Mouse (Mus musculus): ENCODE measurements around the gene Slc22a3. TPM values are rescaled to one million over a fixed set of nuclear protein-coding genes. Genes with fewer than 3 reads are reported as not detected.

Gene Slc22a3
- polyA plus RNA-seq, 1 experiment from 2014 or later = 0.65 TPM

Other genes starting within 250 kb of the Slc22a3 start
- gene Map3k4, start 188.9 kb downstream of the Slc22a3 start, polyA plus RNA-seq (2015; fragmentation: Nextera tagmentation; extraction: Ambion mirVana) = 42.6 and 42.7 TPM in 2 replicates
- 0.08 and 0.43 TPM in 2 replicates for gene Plg, start 129.1 kb downstream of the Slc22a3 start, polyA plus RNA-seq (2015; fragmentation: Nextera tagmentation; extraction: Ambion mirVana)
- not detected in 2 replicates for gene Slc22a2, start 76.4 kb upstream of the Slc22a3 start, polyA plus RNA-seq (2015; fragmentation: Nextera tagmentation; extraction: Ambion mirVana)
- 0.25 TPM in 1 of 2 replicates, not detected in the other for gene Slc22a1, start 168.1 kb upstream of the Slc22a3 start, polyA plus RNA-seq (2015; fragmentation: Nextera tagmentation; extraction: Ambion mirVana)